Mouse (Mus musculus): ENCODE results near the gene Atox1. TPM values are rescaled to one million over a fixed set of nuclear protein-coding genes. Genes with fewer than 3 reads are reported as not detected.

Atox1 gene
- polyA plus RNA-seq, 1 experiment from 2014 or later: 581 TPM

- Histone ChIP-seq H3K36me3 (ENCODE audit: control insufficient read depth, insufficient read depth, low read length) (peaks cover 2% of the 10 kb centered on the region; the same call in 1 of the 2 replicates), H3K27me3 (ENCODE audit: control insufficient read depth, insufficient read depth, low read depth, low read length) (no peaks in the 10 kb centered on the region), H3K27ac (ENCODE audit: low read length) (no peak overlapping the region), H3K4me2 (ENCODE audit: low read depth, low read length) (peak overlapping the region; percentile 84), H3K4me3 (ENCODE audit: low read length) (peak overlapping the region; percentile 95), H3K9me3 (ENCODE audit: control insufficient read depth, low read length) (no peaks in the 10 kb centered on the region), H3K9ac (ENCODE audit: low read length) (peak overlapping the region; percentile 95), H3K4me1 (replicated peaks; ENCODE audit: control insufficient read depth, insufficient read depth, low read length) (peaks cover 23% of the 10 kb centered on the region)
- ATAC-seq (ENCODE audit: low read depth): no peak
- WGBS: 18% methylated on average over 8 of the region's 8 CpGs
Observed at GRCm38 (mm10) chr11:55470761-55471160, 9.7 kb upstream of the Atox1 start.

- H3K9me3 ChIP-seq (ENCODE audit: control insufficient read depth, low read length): no peaks in the 10 kb centered on the region
- peaks cover 23% of the 10 kb centered on the region for H3K4me1 ChIP-seq (replicated peaks; ENCODE audit: control insufficient read depth, insufficient read depth, low read length)
- peak overlapping the region; percentile 86 for H3K27ac ChIP-seq (ENCODE audit: low read length)
- H3K9ac ChIP-seq (ENCODE audit: low read length): peak overlapping the region; percentile 95
- under 1% methylated on average over 46 of the region's 46 CpGs for WGBS
- no peaks in the 10 kb centered on the region for H3K27me3 ChIP-seq (ENCODE audit: control insufficient read depth, insufficient read depth, low read depth, low read length)
- H3K4me3 ChIP-seq (ENCODE audit: low read length): peak overlapping the region; percentile 95
- ATAC-seq (ENCODE audit: low read depth): no peak
- H3K36me3 ChIP-seq (ENCODE audit: control insufficient read depth, insufficient read depth, low read length): peaks cover 2% of the 10 kb centered on the region; the same call in 1 of the 2 replicates
- H3K4me2 ChIP-seq (ENCODE audit: low read depth, low read length): peak overlapping the region; percentile 84
Observed at GRCm38 (mm10) chr11:55469923-55470691, 9.1 kb upstream of the Atox1 start.

GRCm38 (mm10) chr11:55469048-55469843, 8.2 kb upstream of the Atox1 start, which contains the start of gene G3bp1:
TSS of gene G3bp1 (plus strand) at chr11:55469685.
- peak; percentile 98 for ATAC-seq (ENCODE audit: low read depth)
- Histone ChIP-seq H3K4me1 (replicated peaks; ENCODE audit: control insufficient read depth, insufficient read depth, low read length) (peaks cover 23% of the 10 kb centered on the region), H3K27ac (ENCODE audit: low read length) (peak within 1 kb of the TSS; percentile 95), H3K9me3 (ENCODE audit: control insufficient read depth, low read length) (no peaks in the 10 kb centered on the region), H3K4me3 (ENCODE audit: low read length) (peak within 1 kb of the TSS; percentile 95), H3K27me3 (ENCODE audit: control insufficient read depth, insufficient read depth, low read depth, low read length) (no peaks in the 10 kb centered on the region), H3K36me3 (ENCODE audit: control insufficient read depth, insufficient read depth, low read length) (peaks cover 2% of the 10 kb centered on the region; the same call in 1 of the 2 replicates), H3K9ac (ENCODE audit: low read length) (peak within 1 kb of the TSS; percentile 95), H3K4me2 (ENCODE audit: low read depth, low read length) (peak within 1 kb of the TSS; percentile 85)
- under 1% methylated on average over 52 of the region's 57 CpGs for WGBS

- 3% methylated on average over 17 of the region's 17 CpGs for WGBS
- peak; percentile 10 for ATAC-seq (ENCODE audit: low read depth)
- H3K4me1 ChIP-seq (replicated peaks; ENCODE audit: control insufficient read depth, insufficient read depth, low read length): peaks cover 19% of the 10 kb centered on the region
- H3K36me3 ChIP-seq (ENCODE audit: control insufficient read depth, insufficient read depth, low read length): peaks cover 2% of the 10 kb centered on the region; the same call in 1 of the 2 replicates
- H3K4me2 ChIP-seq (ENCODE audit: low read depth, low read length): peak overlapping the region; percentile 85
- no peaks in the 10 kb centered on the region for H3K9me3 ChIP-seq (ENCODE audit: control insufficient read depth, low read length)
- H3K27me3 ChIP-seq (ENCODE audit: control insufficient read depth, insufficient read depth, low read depth, low read length): no peaks in the 10 kb centered on the region
- peak overlapping the region; percentile 95 for H3K27ac ChIP-seq (ENCODE audit: low read length)
- H3K4me3 ChIP-seq (ENCODE audit: low read length): peak overlapping the region; percentile 60
- peak overlapping the region; percentile 79 for H3K9ac ChIP-seq (ENCODE audit: low read length)
Observed at GRCm38 (mm10) chr11:55468611-55469047, 7.6 kb upstream of the Atox1 start.

- Histone ChIP-seq H3K27me3 (ENCODE audit: control insufficient read depth, insufficient read depth, low read depth, low read length) (no peaks in the 10 kb centered on the region), H3K27ac (ENCODE audit: low read length) (peak overlapping the region; percentile 95), H3K9me3 (ENCODE audit: control insufficient read depth, low read length) (no peaks in the 10 kb centered on the region), H3K4me2 (ENCODE audit: low read depth, low read length) (peak overlapping the region; percentile 85), H3K9ac (ENCODE audit: low read length) (peak overlapping the region; percentile 79), H3K4me1 (replicated peaks; ENCODE audit: control insufficient read depth, insufficient read depth, low read length) (peaks cover 16% of the 10 kb centered on the region), H3K36me3 (ENCODE audit: control insufficient read depth, insufficient read depth, low read length) (peaks cover 2% of the 10 kb centered on the region; the same call in 1 of the 2 replicates), H3K4me3 (ENCODE audit: low read length) (peak overlapping the region; percentile 60)
- 67% methylated on average over 10 of the region's 10 CpGs for WGBS
- ATAC-seq (ENCODE audit: low read depth): no peak
Observed at GRCm38 (mm10) chr11:55468012-55468411, 7.0 kb upstream of the Atox1 start.

- WGBS: 72% methylated on average over 3 of the region's 3 CpGs
- Histone ChIP-seq H3K9me3 (ENCODE audit: control insufficient read depth, low read length) (no peaks in the 10 kb centered on the region), H3K9ac (ENCODE audit: low read length) (no peak overlapping the region), H3K27me3 (ENCODE audit: control insufficient read depth, insufficient read depth, low read depth, low read length) (no peaks in the 10 kb centered on the region), H3K4me2 (ENCODE audit: low read depth, low read length) (no peak overlapping the region), H3K4me3 (ENCODE audit: low read length) (no peak overlapping the region), H3K27ac (ENCODE audit: low read length) (no peak overlapping the region), H3K36me3 (ENCODE audit: control insufficient read depth, insufficient read depth, low read length) (no peaks in the 10 kb centered on the region), H3K4me1 (replicated peaks; ENCODE audit: control insufficient read depth, insufficient read depth, low read length) (peaks cover 10% of the 10 kb centered on the region)
- ATAC-seq (ENCODE audit: low read depth): no peak
Observed at GRCm38 (mm10) chr11:55465177-55465576, 4.1 kb upstream of the Atox1 start.

- Histone ChIP-seq H3K4me1 (replicated peaks; ENCODE audit: control insufficient read depth, insufficient read depth, low read length) (peaks cover 14% of the 10 kb centered on the region), H3K27ac (ENCODE audit: low read length) (no peak overlapping the region), H3K9me3 (ENCODE audit: control insufficient read depth, low read length) (no peaks in the 10 kb centered on the region), H3K27me3 (ENCODE audit: control insufficient read depth, insufficient read depth, low read depth, low read length) (no peaks in the 10 kb centered on the region), H3K9ac (ENCODE audit: low read length) (no peak overlapping the region), H3K4me3 (ENCODE audit: low read length) (no peak overlapping the region), H3K36me3 (ENCODE audit: control insufficient read depth, insufficient read depth, low read length) (no peaks in the 10 kb centered on the region), H3K4me2 (ENCODE audit: low read depth, low read length) (no peak overlapping the region)
- ATAC-seq (ENCODE audit: low read depth): no peak
- 76% methylated on average over 10 of the region's 10 CpGs for WGBS
Observed at GRCm38 (mm10) chr11:55464707-55465106, 3.7 kb upstream of the Atox1 start.

GRCm38 (mm10) chr11:55462149-55462548, 1.1 kb upstream of the Atox1 start:
- 94% methylated on average over 9 of the region's 9 CpGs for WGBS
- Histone ChIP-seq H3K4me3 (ENCODE audit: low read length) (no peak overlapping the region), H3K4me1 (replicated peaks; ENCODE audit: control insufficient read depth, insufficient read depth, low read length) (peaks cover 20% of the 10 kb centered on the region), H3K9me3 (ENCODE audit: control insufficient read depth, low read length) (no peaks in the 10 kb centered on the region), H3K9ac (ENCODE audit: low read length) (no peak overlapping the region), H3K36me3 (ENCODE audit: control insufficient read depth, insufficient read depth, low read length) (no peaks in the 10 kb centered on the region), H3K27me3 (ENCODE audit: control insufficient read depth, insufficient read depth, low read depth, low read length) (no peaks in the 10 kb centered on the region), H3K4me2 (ENCODE audit: low read depth, low read length) (no peak overlapping the region), H3K27ac (ENCODE audit: low read length) (no peak overlapping the region)
- no peak for ATAC-seq (ENCODE audit: low read depth)

GRCm38 (mm10) chr11:55460559-55461018, 450 bp downstream of the Atox1 start:
- Histone ChIP-seq H3K27ac (ENCODE audit: low read length) (peak overlapping the region; percentile 91), H3K4me1 (replicated peaks; ENCODE audit: control insufficient read depth, insufficient read depth, low read length) (peaks cover 20% of the 10 kb centered on the region), H3K27me3 (ENCODE audit: control insufficient read depth, insufficient read depth, low read depth, low read length) (no peaks in the 10 kb centered on the region), H3K36me3 (ENCODE audit: control insufficient read depth, insufficient read depth, low read length) (no peaks in the 10 kb centered on the region), H3K9ac (ENCODE audit: low read length) (peak overlapping the region; percentile 80), H3K9me3 (ENCODE audit: control insufficient read depth, low read length) (no peaks in the 10 kb centered on the region), H3K4me3 (ENCODE audit: low read length) (peak overlapping the region; percentile 88), H3K4me2 (ENCODE audit: low read depth, low read length) (peak overlapping the region; percentile 92)
- WGBS: under 1% methylated on average over 17 of the region's 17 CpGs
- peak; percentile 57 for ATAC-seq (ENCODE audit: low read depth)

All from lung, embryonic 16.5 days (tissue).